Mouse (Mus musculus): ENCODE measurements at regions not wholly inside any gene's neighbourhood (a gene's known extent, or its start where the extent isn't known, plus 50 kb on each side); places are given as distances from the start of the nearest gene placed in this dataset.

DNA sequence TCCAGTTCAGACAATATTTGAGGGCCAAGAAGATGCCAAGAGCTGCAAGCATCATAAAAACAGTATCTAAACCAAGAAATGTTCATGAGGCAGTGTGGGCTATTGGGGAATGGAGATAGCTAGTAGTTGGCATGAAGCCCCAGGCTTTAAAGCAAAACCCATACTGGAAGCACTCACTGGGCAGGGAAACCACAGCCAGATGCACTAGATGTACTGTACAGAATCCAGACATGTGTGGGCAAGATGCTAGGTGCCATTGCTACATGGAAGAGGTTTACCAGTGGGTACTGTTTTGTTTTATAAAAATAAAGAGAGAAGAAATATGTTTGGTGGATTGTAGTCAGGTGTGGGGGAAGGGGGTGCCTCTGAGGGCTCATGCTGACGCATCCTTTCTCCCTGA, 125.6 kb upstream of the Lrig3 start:
- no peaks in the 10 kb centered on the region for H3K36me3 ChIP-seq (ENCODE audit: control insufficient read depth, insufficient read depth, low read length)
- H3K27me3 ChIP-seq (ENCODE audit: control insufficient read depth, insufficient read depth, low read length) = no peaks in the 10 kb centered on the region
- H3K27ac ChIP-seq = no peak overlapping the region
- no peak overlapping the region for H3K9ac ChIP-seq (ENCODE audit: low read depth, low read length)
- no peak overlapping the region for H3K4me3 ChIP-seq
- no peak for DNase-seq
- H3K79me2 ChIP-seq (replicated peaks; ENCODE audit: control insufficient read depth, insufficient read depth, low read length) = no peaks in the 10 kb centered on the region
- TF ChIP-seq EP300 (IDR thresholded peaks at IDR 0.05; ENCODE audit: insufficient read depth, low read depth, low read length) (no peak), CTCF (IDR thresholded peaks at IDR 0.05) (no peak), POLR2A (IDR thresholded peaks at IDR 0.05; ENCODE audit: insufficient read depth, low read depth, low read length) (no peak)
- no peaks in the 10 kb centered on the region for H3K4me1 ChIP-seq (ENCODE audit: control insufficient read depth, insufficient read depth, low read length)
- intact Hi-C loops (cut with DNase I) = no loop called here
- WGBS = 93% methylated on average over 1 of the region's 1 CpGs

DNA sequence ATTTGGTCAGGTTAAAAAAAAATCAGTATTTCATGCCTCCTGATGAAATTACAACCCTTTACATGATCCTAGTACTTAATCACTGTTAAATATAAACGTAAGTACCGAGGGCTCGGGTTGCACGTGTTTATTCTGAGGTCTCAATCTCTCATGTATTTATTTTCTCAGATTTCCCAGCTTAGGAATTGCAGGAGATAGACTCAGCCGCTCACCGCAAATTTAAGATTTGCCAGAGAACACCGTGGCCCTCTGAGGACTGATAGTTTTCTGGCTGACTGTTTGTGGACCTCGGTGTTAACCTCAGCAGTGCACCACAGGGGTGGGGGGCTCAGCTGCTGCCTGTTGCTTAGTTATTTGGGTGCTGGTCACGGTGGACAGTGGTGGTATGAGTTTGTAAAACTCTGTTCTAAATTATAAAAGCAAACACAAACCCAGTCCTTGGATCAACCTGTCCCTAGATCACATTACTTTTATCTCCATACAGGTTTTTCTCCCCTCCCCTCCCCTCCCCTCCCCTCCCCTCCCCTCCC, 121.6 kb upstream of the Lrig3 start:
- Histone ChIP-seq H3K79me2 (replicated peaks; ENCODE audit: control insufficient read depth, insufficient read depth, low read length) (no peaks in the 10 kb centered on the region), H3K27me3 (ENCODE audit: control insufficient read depth, insufficient read depth, low read length) (no peaks in the 10 kb centered on the region), H3K4me1 (ENCODE audit: control insufficient read depth, insufficient read depth, low read length) (no peaks in the 10 kb centered on the region), H3K27ac (no peak overlapping the region), H3K36me3 (ENCODE audit: control insufficient read depth, insufficient read depth, low read length) (no peaks in the 10 kb centered on the region), H3K4me3 (no peak overlapping the region), H3K9ac (ENCODE audit: low read depth, low read length) (no peak overlapping the region)
- no peak for TF ChIP-seq POLR2A (IDR thresholded peaks at IDR 0.05; ENCODE audit: insufficient read depth, low read depth, low read length)
- no peak for TF ChIP-seq EP300 (IDR thresholded peaks at IDR 0.05; ENCODE audit: insufficient read depth, low read depth, low read length)
- no peak for TF ChIP-seq CTCF (IDR thresholded peaks at IDR 0.05)
- intact Hi-C loops (cut with DNase I) = no loop called here
- DNase-seq = no peak
- WGBS = 55% methylated on average over 9 of the region's 9 CpGs

DNA sequence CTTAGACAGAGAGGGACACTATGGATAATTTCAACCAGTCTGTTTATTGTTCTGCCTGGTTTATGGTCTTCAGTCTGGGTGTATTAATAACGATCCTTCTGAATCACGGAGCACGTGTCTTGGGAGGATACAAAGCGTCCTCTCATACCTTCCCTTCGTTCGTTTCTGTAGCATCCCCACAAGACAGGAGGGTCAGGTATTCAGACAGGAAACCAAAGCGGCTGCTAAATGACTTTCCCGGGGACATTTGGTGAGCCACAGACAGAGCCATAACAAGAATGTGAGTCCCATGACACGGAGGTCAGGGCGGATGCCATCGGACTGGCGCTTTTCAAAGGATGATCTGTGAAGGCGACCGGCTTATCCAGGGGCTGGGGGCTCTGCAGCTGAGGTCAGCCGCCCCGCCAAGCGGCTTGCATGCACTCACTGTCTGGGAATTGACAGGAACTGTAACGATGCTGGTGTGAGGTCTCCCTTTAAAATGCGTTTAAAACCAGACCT, 120.9 kb upstream of the Lrig3 start:
- DNase-seq = no peak
- Histone ChIP-seq H3K79me2 (replicated peaks; ENCODE audit: control insufficient read depth, insufficient read depth, low read length) (no peaks in the 10 kb centered on the region), H3K27ac (no peak overlapping the region), H3K27me3 (ENCODE audit: control insufficient read depth, insufficient read depth, low read length) (no peaks in the 10 kb centered on the region), H3K4me1 (ENCODE audit: control insufficient read depth, insufficient read depth, low read length) (no peaks in the 10 kb centered on the region), H3K4me3 (no peak overlapping the region), H3K9ac (ENCODE audit: low read depth, low read length) (no peak overlapping the region), H3K36me3 (ENCODE audit: control insufficient read depth, insufficient read depth, low read length) (no peaks in the 10 kb centered on the region)
- TF ChIP-seq EP300 (IDR thresholded peaks at IDR 0.05; ENCODE audit: insufficient read depth, low read depth, low read length) = no peak
- no peak for TF ChIP-seq CTCF (IDR thresholded peaks at IDR 0.05)
- no peak for TF ChIP-seq POLR2A (IDR thresholded peaks at IDR 0.05; ENCODE audit: insufficient read depth, low read depth, low read length)
- 10% methylated on average over 19 of the region's 19 CpGs for WGBS
- intact Hi-C loops (cut with DNase I) = no loop called here

DNA sequence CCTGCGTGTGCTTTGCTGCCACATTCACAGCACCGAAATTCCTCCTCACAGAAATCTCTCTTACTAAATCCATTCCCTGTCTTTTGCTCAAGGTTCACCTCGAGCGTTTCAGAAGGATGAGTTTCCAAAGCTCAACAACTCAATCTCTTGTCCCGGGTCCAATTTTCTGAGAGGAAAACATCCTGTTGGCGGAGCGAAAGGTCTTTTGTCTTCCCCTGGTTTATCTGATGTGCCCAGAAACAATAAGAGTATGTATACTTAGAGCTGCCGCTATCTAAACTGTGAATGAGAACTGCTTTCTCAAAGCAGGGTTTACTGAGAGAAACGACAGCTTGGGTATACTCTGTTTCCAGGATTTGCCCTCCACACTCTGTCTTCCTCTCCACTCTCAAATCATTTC, 115.6 kb upstream of the Lrig3 start:
- intact Hi-C loops (cut with DNase I) = no loop called here
- Histone ChIP-seq H3K4me1 (ENCODE audit: control insufficient read depth, insufficient read depth, low read length) (no peaks in the 10 kb centered on the region), H3K79me2 (replicated peaks; ENCODE audit: control insufficient read depth, insufficient read depth, low read length) (no peaks in the 10 kb centered on the region), H3K9ac (ENCODE audit: low read depth, low read length) (no peak overlapping the region), H3K27ac (peak overlapping the region; percentile 13; the same call in 1 of the 2 replicates), H3K36me3 (ENCODE audit: control insufficient read depth, insufficient read depth, low read length) (no peaks in the 10 kb centered on the region), H3K27me3 (ENCODE audit: control insufficient read depth, insufficient read depth, low read length) (no peaks in the 10 kb centered on the region), H3K4me3 (no peak overlapping the region)
- 41% methylated on average over 9 of the region's 9 CpGs for WGBS
- DNase-seq = no peak
- TF ChIP-seq EP300 (IDR thresholded peaks at IDR 0.05; ENCODE audit: insufficient read depth, low read depth, low read length) (no peak), POLR2A (IDR thresholded peaks at IDR 0.05; ENCODE audit: insufficient read depth, low read depth, low read length) (no peak), CTCF (IDR thresholded peaks at IDR 0.05) (no peak)

DNA sequence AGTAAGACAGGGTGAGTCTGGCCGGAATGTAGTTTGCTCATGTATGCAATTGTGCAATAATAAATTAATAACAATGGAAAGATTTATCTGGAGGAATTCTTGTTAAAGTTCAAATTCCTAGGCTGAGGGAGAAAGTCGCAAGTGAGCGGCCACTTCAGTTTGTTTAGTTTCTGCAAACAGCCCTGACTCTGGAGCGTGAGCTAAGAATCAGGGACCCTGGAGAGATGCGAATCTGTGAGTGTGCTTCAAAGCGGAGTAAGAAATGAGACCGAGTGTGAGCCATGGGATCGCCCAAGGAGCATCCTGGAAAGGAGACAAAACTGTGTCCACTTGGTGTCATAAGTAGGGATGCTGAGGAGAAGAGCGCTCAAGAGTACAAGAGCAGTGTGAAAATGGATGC, 104.2 kb upstream of the Lrig3 start:
- Histone ChIP-seq H3K4me3 (no peak overlapping the region), H3K36me3 (ENCODE audit: control insufficient read depth, insufficient read depth, low read length) (no peaks in the 10 kb centered on the region), H3K9ac (ENCODE audit: low read depth, low read length) (no peak overlapping the region), H3K27ac (no peak overlapping the region), H3K27me3 (ENCODE audit: control insufficient read depth, insufficient read depth, low read length) (no peaks in the 10 kb centered on the region), H3K79me2 (replicated peaks; ENCODE audit: control insufficient read depth, insufficient read depth, low read length) (no peaks in the 10 kb centered on the region), H3K4me1 (ENCODE audit: control insufficient read depth, insufficient read depth, low read length) (no peaks in the 10 kb centered on the region)
- TF ChIP-seq CTCF (IDR thresholded peaks at IDR 0.05) (no peak), POLR2A (IDR thresholded peaks at IDR 0.05; ENCODE audit: insufficient read depth, low read depth, low read length) (no peak), EP300 (IDR thresholded peaks at IDR 0.05; ENCODE audit: insufficient read depth, low read depth, low read length) (no peak)
- WGBS = 85% methylated on average over 9 of the region's 9 CpGs
- no peak for DNase-seq
- intact Hi-C loops (cut with DNase I) = no loop called here

DNA sequence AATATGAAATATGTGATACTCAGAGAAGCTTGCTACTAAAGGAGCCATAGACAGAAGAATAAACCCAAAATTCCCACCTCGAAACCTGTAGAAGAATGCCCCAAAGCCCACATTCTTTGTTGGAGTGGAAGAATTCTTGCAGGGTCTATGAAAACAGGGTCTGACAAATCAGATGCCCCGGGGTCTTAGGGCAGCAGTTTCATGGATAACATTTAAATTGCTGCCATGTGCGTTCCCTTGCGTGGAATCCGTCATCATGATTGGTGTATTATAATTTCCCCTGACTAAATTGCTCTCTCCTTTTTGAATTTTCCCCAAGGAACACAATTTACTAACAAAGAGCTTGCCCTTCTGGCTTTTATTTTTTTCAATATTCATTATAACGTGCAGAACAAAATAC, 99.6 kb upstream of the Lrig3 start:
- Histone ChIP-seq H3K9ac (ENCODE audit: low read depth, low read length) (no peak overlapping the region), H3K36me3 (ENCODE audit: control insufficient read depth, insufficient read depth, low read length) (no peaks in the 10 kb centered on the region), H3K27me3 (ENCODE audit: control insufficient read depth, insufficient read depth, low read length) (no peaks in the 10 kb centered on the region), H3K4me3 (no peak overlapping the region), H3K27ac (no peak overlapping the region), H3K79me2 (replicated peaks; ENCODE audit: control insufficient read depth, insufficient read depth, low read length) (no peaks in the 10 kb centered on the region), H3K4me1 (ENCODE audit: control insufficient read depth, insufficient read depth, low read length) (no peaks in the 10 kb centered on the region)
- 81% methylated on average over 6 of the region's 6 CpGs for WGBS
- TF ChIP-seq EP300 (IDR thresholded peaks at IDR 0.05; ENCODE audit: insufficient read depth, low read depth, low read length) = no peak
- no peak for TF ChIP-seq CTCF (IDR thresholded peaks at IDR 0.05)
- no peak for TF ChIP-seq POLR2A (IDR thresholded peaks at IDR 0.05; ENCODE audit: insufficient read depth, low read depth, low read length)
- intact Hi-C loops (cut with DNase I) = no loop called here
- no peak for DNase-seq

Data from heart, adult 2 months (tissue).